Mouse (Mus musculus) spleen, adult 2 months (tissue): ENCODE data around the gene Nav2.

Experiments used
- CTCF ChIP-seq: fragments of 200-500 bp; IDR thresholded peaks from 2 replicates; pipeline ENCODE4 v1.5.1; 2011; ENCODE audit warnings: mild to moderate bottlenecking, inconsistent platforms; ENCODE audit not compliant: insufficient read depth, insufficient read length, insufficient replicate concordance; ENCODE audit errors: extremely low read depth
- POLR2A ChIP-seq: fragments of 200-500 bp; IDR thresholded peaks from 2 replicates; pipeline ENCODE4 v1.6.1; 2011; ENCODE audit warnings: low read depth, low read length, inconsistent platforms

GRCm38 (mm10) chr7:49399314-49399713 lies 490.8 kb downstream of the Nav2 start:
- TF ChIP-seq CTCF (peak; percentile 35; the same call in 1 of the 2 replicates), POLR2A (no peak)
